Mouse (Mus musculus) CD4-positive naive resting alpha-beta T cell, adult 57 days (primary cell): Measurements from ENCODE around the gene Fbxo46. TPM values are rescaled to one million over a fixed set of nuclear protein-coding genes. Genes with fewer than 3 reads are reported as not detected.

Experiments used
- total RNA-seq: library from RNA; stranded (reverse); gene quantifications from one replicate; pipeline ENCODE4 v1.2.4, GENCODE M21; 2023

Fbxo46 gene
- total RNA-seq = 22.5 TPM

GRCm38 (mm10) chr7:19119631-19120429 lies at the start of gene Fbxo46:
Fbxo46 (plus strand) TSS chr7:19119859.

GRCm38 (mm10) chr7:19075723-19076585 lies 43.7 kb upstream of the Fbxo46 start, which contains the start of gene Dmwd:
Dmwd (plus strand) TSS chr7:19076227.

GRCm38 (mm10) chr7:19083701-19084100 lies 36.0 kb upstream of the Fbxo46 start, which contains the start of gene Dmpk:
Dmpk (plus strand) TSS chr7:19083849.

GRCm38 (mm10) chr7:19094471-19094825 lies 25.2 kb upstream of the Fbxo46 start, which contains the start of gene Six5:
Six5 (plus strand) TSS chr7:19094594.

GRCm38 (mm10) chr7:19118028-19118771 lies 1.5 kb upstream of the Fbxo46 start, which contains the start of gene Gm4969:
Gm4969 (minus strand) TSS chr7:19118368.

DNA sequence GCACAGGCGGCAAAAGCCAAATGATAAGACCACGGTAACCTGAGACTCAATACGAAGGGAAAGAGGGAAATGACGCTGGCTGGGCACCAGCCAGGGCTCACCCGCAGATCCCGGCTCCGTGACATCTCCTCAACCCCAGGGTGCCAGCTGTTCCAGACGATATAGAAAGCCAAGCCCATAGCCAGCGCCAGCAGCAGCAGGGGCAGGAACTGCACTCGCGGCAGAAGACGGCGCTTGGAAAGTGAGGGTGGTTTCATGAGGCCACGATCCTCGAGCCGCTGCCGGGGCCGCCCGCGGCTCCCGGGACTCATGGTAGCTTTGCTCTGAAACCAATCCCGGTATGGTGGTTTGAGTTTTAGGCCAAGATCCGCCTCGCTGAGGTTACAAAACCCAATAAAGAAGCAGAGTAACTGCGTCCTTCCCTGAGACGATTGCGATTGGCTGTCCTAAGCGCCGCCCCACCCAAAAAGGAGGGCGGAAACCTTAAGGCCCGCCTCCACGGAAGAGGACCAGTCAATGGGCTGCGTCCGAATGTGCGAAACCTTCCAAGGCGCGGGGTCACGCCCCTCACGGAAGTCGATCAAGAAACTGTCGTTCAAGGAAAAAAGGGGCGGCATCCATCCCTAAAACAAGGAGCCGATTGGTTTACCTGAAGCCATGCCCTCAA lies 29.3 kb downstream of the Fbxo46 start, which contains the start of gene Qpctl:
Gene Qpctl (minus strand): TSS at position 417 of the 667 bp plus-strand sequence.

DNA sequence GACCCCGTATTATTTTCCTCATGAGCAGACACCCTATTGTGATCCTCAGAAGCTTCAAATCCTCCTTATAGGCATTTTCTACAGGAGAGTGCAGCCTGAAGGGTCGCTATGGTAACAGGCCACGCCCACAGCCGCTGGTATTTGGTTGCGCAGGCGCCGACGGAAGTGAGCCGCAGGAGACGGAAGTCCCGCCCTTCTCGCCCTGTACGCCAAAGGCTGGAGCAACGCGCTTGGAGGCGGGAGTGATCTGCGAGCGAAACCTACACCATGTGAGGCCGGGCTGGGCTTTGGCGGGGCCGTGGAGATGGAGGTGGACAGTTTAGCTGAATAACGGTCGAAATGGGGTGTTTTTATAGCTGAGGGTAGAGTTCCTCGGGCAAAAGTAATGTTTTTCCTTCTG lies 30.0 kb downstream of the Fbxo46 start, which contains the start of gene Snrpd2:
Gene Snrpd2 (plus strand): TSS at position 97 of the 400 bp plus-strand sequence.

GRCm38 (mm10) chr7:19165656-19166423 lies 46.2 kb downstream of the Fbxo46 start, which contains the start of gene Gipr:
Gipr (minus strand) TSS chr7:19166127.

DNA sequence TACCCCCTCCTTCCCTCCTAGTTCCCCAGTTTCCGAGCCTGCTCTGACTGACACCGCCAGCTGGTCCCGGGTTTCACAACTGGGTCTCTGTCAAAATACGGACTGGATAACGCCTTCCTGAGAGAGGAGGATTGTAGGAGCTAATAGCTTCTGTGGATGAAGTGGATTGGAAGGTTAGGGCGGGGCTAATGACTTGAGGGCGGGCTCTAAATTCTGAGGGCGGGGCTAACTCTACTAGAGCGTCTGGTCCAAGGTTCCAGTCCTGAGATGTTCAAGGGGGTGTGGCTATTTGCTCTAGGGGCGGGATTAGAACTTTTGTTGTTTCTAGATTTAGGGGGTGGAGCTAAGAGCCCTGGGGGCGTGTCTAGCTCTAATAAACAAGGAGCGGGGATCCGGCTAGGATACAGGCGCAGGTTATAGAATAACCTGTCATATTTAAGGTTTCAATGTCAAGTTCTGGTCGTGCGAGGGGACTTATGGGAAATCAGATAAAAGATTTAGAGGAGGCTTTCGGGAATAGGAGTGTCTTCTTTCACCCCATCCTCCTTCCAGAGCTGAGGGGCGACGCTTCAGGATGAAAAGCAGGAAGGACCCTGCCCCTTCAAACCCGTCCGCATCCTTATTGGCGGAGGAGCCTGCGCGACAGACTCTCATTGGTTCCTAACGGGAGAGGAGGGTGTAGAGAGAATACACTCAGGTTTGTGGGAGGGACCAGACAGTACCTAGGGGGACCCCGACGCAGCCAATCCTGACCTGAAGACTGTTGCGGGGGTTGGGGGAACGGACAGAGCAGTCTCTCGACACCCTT lies 56.3 kb downstream of the Fbxo46 start, which contains the start of gene Eml2:
Gene Eml2 (plus strand): TSS at position 714 of the 808 bp plus-strand sequence.

Other genes with a start within 250 kb of the Fbxo46 start
- 14.8 TPM for gene Pglyrp1, start 248.5 kb upstream of the Fbxo46 start, total RNA-seq
- gene Ccdc61, start 209.4 kb upstream of the Fbxo46 start, total RNA-seq = 24.9 TPM
- gene Nova2, start 194.0 kb upstream of the Fbxo46 start, total RNA-seq = not detected
- not detected for gene Nanos2, start 132.5 kb upstream of the Fbxo46 start, total RNA-seq
- gene Mypop, start 128.6 kb upstream of the Fbxo46 start, total RNA-seq = 1.2 TPM
- 30.5 TPM for gene Irf2bp1, start 115.8 kb upstream of the Fbxo46 start, total RNA-seq
- gene Foxa3, start 96.3 kb upstream of the Fbxo46 start, total RNA-seq = not detected
- gene Sympk, start 95.5 kb upstream of the Fbxo46 start, total RNA-seq = 102 TPM
- 0.35 TPM for gene Rsph6a, start 65.2 kb upstream of the Fbxo46 start, total RNA-seq
- 0.92 TPM for gene Dmwd, start 43.6 kb upstream of the Fbxo46 start, total RNA-seq
- 2.2 TPM for gene Dmpk, start 36.0 kb upstream of the Fbxo46 start, total RNA-seq
- 0.50 TPM for gene Six5, start 25.3 kb upstream of the Fbxo46 start, total RNA-seq
- not detected for gene Gm4969, start 1.5 kb upstream of the Fbxo46 start, total RNA-seq
- 14.9 TPM for gene Qpctl, start 29.4 kb downstream of the Fbxo46 start, total RNA-seq
- 85.5 TPM for gene Snrpd2, start 29.9 kb downstream of the Fbxo46 start, total RNA-seq
- not detected for gene Gipr, start 46.3 kb downstream of the Fbxo46 start, total RNA-seq
- gene Eml2, start 56.6 kb downstream of the Fbxo46 start, total RNA-seq = 21.9 TPM
- not detected for gene Gpr4, start 92.7 kb downstream of the Fbxo46 start, total RNA-seq
- 42.7 TPM for gene Opa3, start 108.5 kb downstream of the Fbxo46 start, total RNA-seq
- gene Vasp, start 152.0 kb downstream of the Fbxo46 start, total RNA-seq = 277 TPM
- 0.89 TPM for gene Ppm1n, start 160.2 kb downstream of the Fbxo46 start, total RNA-seq
- gene Rtn2, start 162.8 kb downstream of the Fbxo46 start, total RNA-seq = not detected
- gene Fosb, start 190.2 kb downstream of the Fbxo46 start, total RNA-seq = 869 TPM
- 55.4 TPM for gene Ercc1, start 224.9 kb downstream of the Fbxo46 start, total RNA-seq
- gene Cd3eap, start 239.6 kb downstream of the Fbxo46 start, total RNA-seq = 15.5 TPM
- 1.5 TPM for gene Ppp1r13l, start 239.9 kb downstream of the Fbxo46 start, total RNA-seq